Mouse (Mus musculus) liver, embryonic 11.5 days (tissue): ENCODE results near the gene Saa4. TPM values are rescaled to one million over a fixed set of nuclear protein-coding genes. Genes with fewer than 3 reads are reported as not detected.
"Not testable (repeated sequence)": the region's sequence is repeated elsewhere in the genome, so short reads cannot be mapped to it uniquely, and the experiment has no call there.

Experiments used
- ATAC-seq: fragments of 200-750 bp; cut with Nextera tagmentation; replicated peaks from 2 replicates; pipeline ENCODE4 v1.8.0; 2017; ENCODE audit warnings: moderate number of reproducible peaks, mild to moderate bottlenecking, moderate TSS enrichment, moderate library complexity; ENCODE audit not compliant: low FRiP score
- DNase-seq: peaks from one replicate; pipeline ENCODE4 v3.0.0-alpha.2; 2017; ENCODE audit warnings: low spot score
- H3K27ac ChIP-seq: fragments of 300-500 bp; sonication (generic); 2 replicates; pipeline ENCODE4 v1.5.1; 2014; ENCODE audit warnings: mild to moderate bottlenecking, low read depth, low read length, control low read depth
- H3K27me3 ChIP-seq: fragments of 300-500 bp; sonication (generic); replicated peaks from 2 replicates; pipeline ENCODE4 v1.6.1; 2014; ENCODE audit warnings: low read length, mixed read lengths; ENCODE audit not compliant: control insufficient read depth, insufficient read depth
- H3K36me3 ChIP-seq: fragments of 300-500 bp; sonication (generic); 2 replicates; pipeline ENCODE4 v1.6.1; 2014; ENCODE audit warnings: mild to moderate bottlenecking, low read length, moderate library complexity, mixed read lengths; ENCODE audit not compliant: control insufficient read depth, insufficient read depth
- H3K4me1 ChIP-seq: fragments of 300-500 bp; sonication (generic); replicated peaks from 2 replicates; pipeline ENCODE4 v1.6.1; 2014; ENCODE audit warnings: low read length, mixed read lengths; ENCODE audit not compliant: control insufficient read depth, insufficient read depth
- H3K4me2 ChIP-seq: fragments of 300-500 bp; sonication (generic); 2 replicates; pipeline ENCODE4 v1.6.1; 2014; ENCODE audit warnings: mild to moderate bottlenecking, control low read depth, moderate library complexity
- H3K4me3 ChIP-seq: fragments of 300-500 bp; sonication (generic); 2 replicates; pipeline ENCODE4 v1.5.1; 2014; ENCODE audit warnings: low read depth, low read length, control low read depth
- H3K9ac ChIP-seq: fragments of 300-500 bp; sonication (generic); 2 replicates; pipeline ENCODE4 v1.6.1; 2014; ENCODE audit warnings: low read depth, low read length, control low read depth
- H3K9me3 ChIP-seq: fragments of 300-500 bp; sonication (generic); 2 replicates; pipeline ENCODE4 v1.6.1; 2016; ENCODE audit warnings: low read length, inconsistent platforms, mixed read lengths; ENCODE audit not compliant: control insufficient read depth
- WGBS: fragments of 180-500 bp; shearing (Covaris S2); extraction: QIAGEN DNeasy Blood & Tissue Kit; methylation state at CpG from one replicate; pipeline ENCODE4 v1.1.7; 2014; 5-methylcytosine and 5-hydroxymethylcytosine counted together
- polyA plus RNA-seq: library from polyadenylated mRNA; unstranded; fragments of >200 nt; fragmentation: Nextera tagmentation; extraction: Ambion mirVana; gene quantifications from 2 replicates; pipeline ENCODE4 v1.2.1, GENCODE M21; 2014

Saa4 gene
- polyA plus RNA-seq, 1 experiment from 2014 or later: 5.7 TPM

GRCm38 (mm10) chr7:46700521-46701025 is 31.8 kb downstream of the Saa4 start:
- Histone ChIP-seq H3K4me3 (no peak overlapping the region), H3K4me2 (no peak overlapping the region), H3K27ac (no peak overlapping the region), H3K4me1 (peaks cover 8% of the 10 kb centered on the region), H3K9ac (no peak overlapping the region), H3K36me3 (peaks cover 48% of the 10 kb centered on the region), H3K9me3 (no peaks in the 10 kb centered on the region), H3K27me3 (no peaks in the 10 kb centered on the region)
- no peak for DNase-seq
- ATAC-seq: no peak
- WGBS: 95% methylated on average over 6 of the region's 6 CpGs

GRCm38 (mm10) chr7:46696754-46697153 is 35.6 kb downstream of the Saa4 start:
- H3K27ac ChIP-seq: no peak overlapping the region
- H3K4me2 ChIP-seq: no peak overlapping the region
- H3K27me3 ChIP-seq: no peaks in the 10 kb centered on the region
- WGBS: 43% methylated on average over 1 of the region's 1 CpGs
- ATAC-seq (peak; percentile 77), DNase-seq (no peak)
- peaks cover 8% of the 10 kb centered on the region for H3K4me1 ChIP-seq
- no peak overlapping the region for H3K4me3 ChIP-seq
- no peaks in the 10 kb centered on the region for H3K9me3 ChIP-seq
- peaks cover 32% of the 10 kb centered on the region for H3K36me3 ChIP-seq
- no peak overlapping the region for H3K9ac ChIP-seq

GRCm38 (mm10) chr7:46686827-46687226 is 45.6 kb downstream of the Saa4 start:
- H3K4me1 ChIP-seq: no peaks in the 10 kb centered on the region
- no peak overlapping the region for H3K4me3 ChIP-seq
- no peak for DNase-seq
- peaks cover 17% of the 10 kb centered on the region for H3K36me3 ChIP-seq
- H3K27ac ChIP-seq: no peak overlapping the region
- no peak overlapping the region for H3K9ac ChIP-seq
- H3K9me3 ChIP-seq: no peaks in the 10 kb centered on the region
- H3K4me2 ChIP-seq: no peak overlapping the region
- ATAC-seq: no peak
- no peaks in the 10 kb centered on the region for H3K27me3 ChIP-seq
- WGBS: 82% methylated on average over 5 of the region's 5 CpGs

- ATAC-seq: no peak
- DNase-seq: no peak
- H3K27ac ChIP-seq: no peak overlapping the region
- no peak overlapping the region for H3K4me2 ChIP-seq
- H3K9ac ChIP-seq: no peak overlapping the region
- no peaks in the 10 kb centered on the region for H3K36me3 ChIP-seq
- H3K27me3 ChIP-seq: no peaks in the 10 kb centered on the region
- no peaks in the 10 kb centered on the region for H3K4me1 ChIP-seq
- no peak overlapping the region for H3K4me3 ChIP-seq
- H3K9me3 ChIP-seq: no peaks in the 10 kb centered on the region
These were observed 51.7 kb downstream of the Saa4 start for GRCm38 (mm10) chr7:46680732-46681131.

GRCm38 (mm10) chr7:46679044-46679443 is 53.4 kb downstream of the Saa4 start:
- not testable (repeated sequence) for H3K4me3 ChIP-seq, ATAC-seq, H3K9ac ChIP-seq, H3K27me3 ChIP-seq, H3K4me2 ChIP-seq, H3K9me3 ChIP-seq, DNase-seq, H3K4me1 ChIP-seq, H3K27ac ChIP-seq, H3K36me3 ChIP-seq
- 84% methylated on average over 7 of the region's 7 CpGs for WGBS

GRCm38 (mm10) chr7:46678417-46678816 is 54.0 kb downstream of the Saa4 start:
- H3K27ac ChIP-seq: no peak overlapping the region
- H3K9ac ChIP-seq: no peak overlapping the region
- ATAC-seq: no peak
- WGBS: 72% methylated on average over 3 of the region's 3 CpGs
- no peak overlapping the region for H3K4me2 ChIP-seq
- DNase-seq: no peak
- H3K9me3 ChIP-seq: no peaks in the 10 kb centered on the region
- H3K36me3 ChIP-seq: no peaks in the 10 kb centered on the region
- H3K27me3 ChIP-seq: no peaks in the 10 kb centered on the region
- no peaks in the 10 kb centered on the region for H3K4me1 ChIP-seq
- no peak overlapping the region for H3K4me3 ChIP-seq

Other genes with a start within 250 kb of the Saa4 start
- gene Sergef, start 92.8 kb downstream of the Saa4 start, polyA plus RNA-seq: 13.2 and 15.7 TPM in 2 replicates
- 0.11 and 0.30 TPM in 2 replicates for gene Tph1, start 60.1 kb downstream of the Saa4 start, polyA plus RNA-seq
- gene Saal1, start 21.9 kb downstream of the Saa4 start, polyA plus RNA-seq: 30.7 and 32.7 TPM in 2 replicates
- gene Saa3, start 16.9 kb downstream of the Saa4 start, polyA plus RNA-seq: 0.29 and 0.78 TPM in 2 replicates
- 0.90 and 1.1 TPM in 2 replicates for gene Saa1, start 10.4 kb upstream of the Saa4 start, polyA plus RNA-seq
- 1.2 TPM in 1 of 2 replicates, not detected in the other for gene Saa2, start 19.2 kb upstream of the Saa4 start, polyA plus RNA-seq
- 15.5 and 16.7 TPM in 2 replicates for gene Hps5, start 63.5 kb upstream of the Saa4 start, polyA plus RNA-seq
- gene Gtf2h1, start 63.5 kb upstream of the Saa4 start, polyA plus RNA-seq: 83.6 and 95.7 TPM in 2 replicates
- 3,525 and 3,814 TPM in 2 replicates for gene Ldha, start 108.9 kb upstream of the Saa4 start, polyA plus RNA-seq
- 0.17 and 0.73 TPM in 2 replicates for gene Ldhc, start 128.6 kb upstream of the Saa4 start, polyA plus RNA-seq
- 129 and 133 TPM in 2 replicates for gene Tsg101, start 187.4 kb upstream of the Saa4 start, polyA plus RNA-seq
- gene Uevld, start 225.9 kb upstream of the Saa4 start, polyA plus RNA-seq: 9.1 and 10.5 TPM in 2 replicates